Mouse (Mus musculus): ENCODE results near the gene Adgrg3.

DNA sequence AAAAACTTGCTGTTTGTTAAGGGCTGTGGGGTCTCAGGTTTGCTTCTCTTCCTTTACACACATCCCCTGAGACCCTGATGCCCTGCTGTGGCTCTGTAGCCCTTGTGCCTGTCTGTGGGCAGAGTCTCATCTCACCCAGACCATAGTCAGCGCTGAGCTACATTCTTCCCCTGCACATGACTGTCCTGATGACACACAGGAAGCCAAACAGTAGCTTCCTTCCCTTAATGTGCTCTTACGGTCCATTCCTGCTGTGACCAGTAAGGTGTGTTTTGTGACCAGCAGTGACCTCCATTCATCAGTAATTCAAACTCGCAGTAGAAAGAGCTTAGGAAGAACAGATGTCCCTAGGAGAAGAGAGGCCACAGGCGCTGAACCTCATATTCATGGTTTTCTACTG, 6.9 kb downstream of the Adgrg3 start:
- no peak for TF ChIP-seq CTCF (IDR thresholded peaks at IDR 0.05; ENCODE audit: borderline replicate concordance, extremely low read depth, insufficient read depth, insufficient read length)
- no peak for TF ChIP-seq POLR2A (IDR thresholded peaks at IDR 0.05; ENCODE audit: borderline replicate concordance, extremely low read depth, insufficient read depth, insufficient read length, poor library complexity, severe bottlenecking)
